Mouse (Mus musculus): ENCODE data around the gene Tex44.

GRCm38 (mm10) chr1:86400096-86400754, 25.9 kb upstream of the Tex44 start:
- TF ChIP-seq GATA1 (IDR thresholded peaks at IDR 0.05; ENCODE audit: low read length) (no peak), TAL1 (IDR thresholded peaks at IDR 0.05; ENCODE audit: low read length) (no peak)

All from erythroblast, embryonic 14.5 days (primary cell).